Mouse (Mus musculus): ENCODE results near the gene Akt3.

Akt3 gene

GRCm38 (mm10) chr1:177188708-177189107 is 69.3 kb downstream of the Akt3 start:
- DNase-seq (ENCODE audit: low read depth, low spot score), result peak; percentile 45

DNA sequence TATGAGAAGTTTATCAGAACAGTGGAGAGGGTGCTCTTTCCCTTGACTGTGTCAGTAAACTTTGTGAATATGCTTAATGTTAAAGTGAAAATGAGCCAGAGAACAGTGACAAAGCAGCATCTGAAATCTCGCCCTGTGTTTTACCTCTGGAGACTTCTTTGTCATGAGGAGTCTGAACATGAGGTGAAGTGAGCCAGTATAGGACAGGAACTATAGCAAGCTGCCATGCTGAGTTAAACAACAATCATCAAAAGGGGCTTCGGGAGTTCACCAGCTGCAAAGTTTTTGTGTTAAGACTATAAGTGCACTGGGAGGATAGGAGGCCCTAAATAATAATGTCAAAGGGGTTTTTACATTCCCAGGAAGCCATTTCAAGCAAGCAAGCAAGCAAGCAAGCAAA is 71.3 kb downstream of the Akt3 start:
- no peak for DNase-seq (ENCODE audit: low read depth, low spot score)

DNA sequence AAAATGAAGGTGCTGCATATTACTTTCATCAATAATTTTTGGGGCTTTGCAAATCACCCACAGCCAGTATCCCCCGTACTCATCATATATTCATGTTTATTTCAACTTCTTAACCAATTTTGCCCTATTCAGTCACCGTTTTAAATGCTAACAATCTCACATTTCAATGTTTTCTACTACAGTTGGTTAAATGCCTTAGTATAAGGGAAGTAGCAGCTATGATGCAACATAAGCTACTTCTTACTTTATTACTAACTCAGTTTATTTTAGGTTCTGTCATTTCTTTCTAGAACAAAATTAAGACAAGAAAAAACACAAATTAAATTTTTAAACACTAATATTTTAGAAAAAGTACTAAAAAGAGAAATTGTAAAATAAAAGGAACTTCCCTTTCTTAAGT is 78.4 kb downstream of the Akt3 start:
- DNase-seq (ENCODE audit: low read depth, low spot score), result no peak

DNA sequence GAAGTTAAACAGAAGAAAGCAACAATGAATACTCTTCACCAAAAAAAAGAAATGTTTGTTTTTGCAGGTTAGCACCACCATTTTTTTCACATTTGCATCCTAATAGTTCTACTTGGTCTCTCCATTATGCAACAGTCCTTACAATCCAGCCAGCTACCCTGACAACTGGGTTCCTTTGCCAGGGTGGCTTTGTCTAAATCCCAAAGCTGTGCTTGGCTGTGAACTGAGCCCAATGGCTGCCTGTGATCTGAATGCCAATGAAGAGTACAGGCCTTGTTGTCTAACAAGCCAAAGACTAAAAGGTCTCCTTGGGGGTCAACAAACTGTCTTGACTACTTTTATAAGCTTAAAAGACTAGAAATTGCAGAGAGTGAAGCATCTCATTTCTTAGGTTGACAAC is 82.6 kb downstream of the Akt3 start:
- DNase-seq (ENCODE audit: low read depth, low spot score), result no peak

DNA sequence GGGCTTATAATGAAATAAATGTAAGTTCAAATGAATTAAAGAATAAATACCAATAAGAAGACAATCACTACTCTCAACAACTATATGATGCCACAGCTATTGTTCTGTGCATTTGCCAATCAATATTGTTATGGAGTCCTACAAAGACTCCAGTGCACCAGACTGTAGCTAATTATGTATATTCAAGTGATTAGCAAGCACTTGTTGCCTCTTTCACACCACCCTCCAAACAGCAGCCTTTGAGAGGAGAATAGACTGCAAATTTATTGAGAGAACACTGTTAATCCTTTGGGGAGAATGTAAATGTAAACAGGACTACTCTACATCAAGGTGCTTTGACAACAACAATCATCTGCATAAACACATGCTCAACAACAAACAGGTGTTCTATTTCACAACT is 86.7 kb downstream of the Akt3 start:
- DNase-seq (ENCODE audit: low read depth, low spot score), result no peak

DNA sequence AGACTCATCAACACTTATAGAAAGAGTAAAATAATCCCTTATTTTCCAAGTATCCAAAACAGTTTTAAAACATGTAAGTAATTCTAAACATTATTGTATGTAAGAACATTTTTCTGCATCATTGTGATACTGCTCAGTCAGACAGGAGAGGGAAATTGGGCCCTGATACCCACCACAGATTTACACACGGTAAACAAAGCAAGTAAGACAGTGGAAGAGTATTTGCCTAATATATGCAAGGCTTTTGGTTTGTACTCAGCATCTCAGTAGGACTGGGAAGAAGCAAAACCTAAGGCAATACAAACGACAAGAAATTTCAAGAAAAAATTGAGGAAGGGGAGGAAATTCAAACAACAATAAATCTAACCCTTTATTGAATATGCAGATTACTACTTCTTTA is 92.2 kb downstream of the Akt3 start:
- no peak for DNase-seq (ENCODE audit: low read depth, low spot score)

DNA sequence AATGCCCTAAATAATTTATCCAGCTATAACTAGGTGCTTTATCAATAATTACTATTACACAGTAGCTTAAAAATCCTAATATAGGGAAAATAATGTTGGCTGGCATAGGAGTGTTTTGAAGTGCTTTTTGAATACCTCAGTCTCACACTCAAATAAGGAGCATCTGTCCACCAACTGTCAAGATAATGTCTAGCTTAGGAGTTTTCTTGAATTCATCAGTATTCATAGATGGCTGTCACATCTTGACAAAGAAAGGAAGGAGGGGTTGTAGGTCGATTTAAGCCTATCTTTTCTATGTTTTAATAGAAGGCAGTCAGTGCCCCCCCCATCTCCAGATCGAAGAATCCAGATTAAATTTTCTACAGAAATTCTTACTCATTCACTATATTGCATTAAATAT is 92.7 kb downstream of the Akt3 start:
- DNase-seq (ENCODE audit: low read depth, low spot score), result no peak

DNA sequence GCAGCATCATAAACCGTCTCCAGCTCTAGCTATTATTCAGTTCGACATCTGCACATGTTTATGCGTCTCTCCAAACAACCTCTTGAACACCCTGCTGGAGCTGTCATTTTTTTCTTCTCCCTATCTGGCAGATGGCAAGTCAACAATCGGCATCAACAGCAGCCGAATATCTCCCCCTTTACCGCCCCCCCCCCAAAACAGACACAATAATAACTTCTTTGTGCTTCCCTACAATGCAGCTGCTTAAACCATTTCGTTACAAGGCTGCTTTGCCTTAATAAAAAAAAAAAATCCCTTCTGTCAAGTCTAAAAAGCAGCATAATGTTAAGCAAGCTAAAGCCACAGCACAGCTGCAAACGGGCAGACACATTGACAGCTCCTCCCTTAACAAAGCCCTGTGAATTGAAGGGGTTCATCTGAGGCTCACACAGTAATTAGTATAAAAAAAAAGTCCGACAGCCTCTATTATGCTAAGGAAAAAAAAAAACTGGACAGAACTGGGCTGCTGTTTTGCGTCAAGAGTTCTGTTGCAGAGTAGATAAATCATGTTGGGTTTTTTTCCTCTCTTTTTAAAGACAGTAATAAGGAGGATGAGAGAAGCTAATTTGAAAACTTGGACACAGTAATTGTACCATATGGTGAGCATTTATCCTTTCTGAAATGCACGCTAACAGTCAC is 107.5 kb downstream of the Akt3 start:
- no peak for DNase-seq (ENCODE audit: low read depth, low spot score)

DNA sequence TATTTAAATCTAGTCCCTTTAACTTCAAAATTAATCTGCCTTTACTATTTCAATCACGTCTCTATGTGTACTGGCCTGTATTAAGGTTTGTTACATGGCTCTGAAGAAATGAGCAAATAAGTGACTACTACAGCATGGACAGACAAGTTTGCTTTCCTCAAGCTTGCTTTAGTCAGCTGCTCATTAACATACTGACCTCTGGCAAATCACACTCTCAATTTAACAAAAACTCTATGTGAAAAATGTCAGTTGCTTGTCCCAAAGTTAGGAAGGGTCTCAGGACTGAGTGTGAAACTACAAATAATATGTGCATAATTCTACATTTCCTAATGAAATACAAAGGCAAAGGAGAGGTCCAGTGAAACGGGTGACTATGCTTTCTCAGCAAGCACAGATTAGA is 109.3 kb downstream of the Akt3 start:
- no peak for DNase-seq (ENCODE audit: low read depth, low spot score)

- DNase-seq (ENCODE audit: low read depth, low spot score), result no peak
These were observed 116.5 kb downstream of the Akt3 start for GRCm38 (mm10) chr1:177141468-177141867.

- DNase-seq (ENCODE audit: low read depth, low spot score), result no peak
These were observed 118.4 kb downstream of the Akt3 start for GRCm38 (mm10) chr1:177139652-177140051.

GRCm38 (mm10) chr1:177131458-177131857 is 126.5 kb downstream of the Akt3 start:
- no peak for DNase-seq (ENCODE audit: low read depth, low spot score)

DNA sequence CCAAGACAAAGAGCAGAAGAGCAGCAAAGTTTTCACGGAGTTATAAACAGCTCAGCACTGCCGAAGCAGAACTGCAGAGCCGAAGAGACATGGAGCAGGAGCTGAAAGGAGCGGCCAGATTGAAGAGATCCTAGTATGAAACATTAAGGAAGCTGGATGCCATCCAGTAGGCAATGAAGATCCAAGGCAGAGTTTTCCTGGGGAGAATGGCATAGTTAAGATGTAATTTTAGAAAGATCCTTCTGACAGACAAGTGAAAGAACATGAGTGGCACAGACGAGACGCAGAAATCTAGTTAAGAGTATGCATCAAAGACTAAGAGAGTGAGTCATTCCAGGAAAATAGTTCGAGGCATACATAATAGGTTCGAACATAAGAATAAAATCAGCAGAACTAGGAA is 131.3 kb downstream of the Akt3 start:
- DNase-seq (ENCODE audit: low read depth, low spot score), result no peak

DNA sequence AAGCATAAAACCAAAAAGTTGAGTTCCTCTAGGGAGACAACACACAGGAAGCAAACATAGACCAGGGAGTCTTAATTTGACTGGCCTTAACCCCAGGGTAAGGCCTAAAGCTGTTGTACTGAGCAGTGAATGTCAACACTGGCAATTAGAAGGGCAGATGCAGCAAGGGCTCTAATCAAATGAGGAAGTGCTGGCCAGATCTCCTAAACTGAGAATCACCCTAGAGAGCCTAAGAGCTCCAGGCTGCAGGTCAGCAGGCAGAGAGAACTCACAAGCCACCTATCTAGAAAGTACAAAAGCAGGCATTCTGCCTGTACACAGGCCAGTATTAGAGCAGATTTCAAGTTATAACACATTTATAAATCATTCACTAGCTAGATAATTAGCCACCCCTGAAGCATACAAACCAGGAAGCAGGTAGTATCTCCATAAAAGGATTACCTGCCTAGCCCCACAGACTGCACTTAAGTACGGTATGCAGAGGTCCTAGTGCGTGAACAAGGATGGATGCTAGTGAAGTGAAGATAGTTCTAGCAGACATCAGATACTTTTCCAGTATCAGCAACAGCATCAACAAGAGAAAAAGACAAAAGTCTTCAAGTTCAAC is 147.2 kb downstream of the Akt3 start:
- DNase-seq (ENCODE audit: low read depth, low spot score), result no peak

- no peak for DNase-seq (ENCODE audit: low read depth, low spot score)
These were observed 167.5 kb downstream of the Akt3 start for GRCm38 (mm10) chr1:177090465-177090864.

- DNase-seq (ENCODE audit: low read depth, low spot score), result no peak
These were observed 168.5 kb downstream of the Akt3 start for GRCm38 (mm10) chr1:177089515-177089914.

GRCm38 (mm10) chr1:177089048-177089447 is 169.0 kb downstream of the Akt3 start:
- DNase-seq (ENCODE audit: low read depth, low spot score), result no peak

DNA sequence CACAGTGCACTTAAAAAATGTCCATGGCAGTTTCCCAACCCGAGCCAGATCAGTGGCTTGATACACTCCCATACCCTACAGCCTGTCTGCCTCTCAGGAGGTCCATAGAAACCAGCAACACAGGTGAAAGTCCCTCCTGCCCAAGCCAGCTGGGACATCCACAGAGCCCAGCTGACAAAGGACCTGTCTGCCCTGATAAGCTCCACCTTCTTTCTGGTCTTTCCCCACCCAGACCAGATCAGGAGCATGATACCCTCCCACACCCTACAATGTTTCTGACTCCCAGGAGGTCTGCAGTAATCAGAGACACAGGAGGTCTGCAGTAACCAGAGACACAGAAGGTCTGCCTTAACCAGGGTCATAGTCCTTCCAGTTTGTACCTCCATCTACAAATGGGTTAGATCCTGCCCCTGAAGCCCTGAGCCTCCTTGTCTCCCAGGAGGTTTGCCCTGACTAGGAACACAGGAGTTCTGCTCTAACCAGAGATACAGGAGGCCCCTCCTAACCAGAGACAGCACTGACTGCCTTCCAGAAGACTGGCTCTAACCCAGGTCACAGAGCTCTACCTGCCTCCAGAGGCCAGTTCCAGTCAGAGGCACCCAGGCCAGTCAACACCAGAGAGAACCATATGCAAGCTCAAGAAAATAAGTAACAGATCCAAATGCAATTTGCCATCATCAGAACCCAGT is 175.9 kb downstream of the Akt3 start:
- no peak for DNase-seq (ENCODE audit: low read depth, low spot score)

GRCm38 (mm10) chr1:177069161-177069560 is 188.8 kb downstream of the Akt3 start:
- no peak for DNase-seq (ENCODE audit: low read depth, low spot score)

GRCm38 (mm10) chr1:177067123-177067646 is 190.8 kb downstream of the Akt3 start:
- no peak for DNase-seq (ENCODE audit: low read depth, low spot score)

- no peak for DNase-seq (ENCODE audit: low read depth, low spot score)
These were observed 192.3 kb downstream of the Akt3 start for GRCm38 (mm10) chr1:177065732-177066131.

DNA sequence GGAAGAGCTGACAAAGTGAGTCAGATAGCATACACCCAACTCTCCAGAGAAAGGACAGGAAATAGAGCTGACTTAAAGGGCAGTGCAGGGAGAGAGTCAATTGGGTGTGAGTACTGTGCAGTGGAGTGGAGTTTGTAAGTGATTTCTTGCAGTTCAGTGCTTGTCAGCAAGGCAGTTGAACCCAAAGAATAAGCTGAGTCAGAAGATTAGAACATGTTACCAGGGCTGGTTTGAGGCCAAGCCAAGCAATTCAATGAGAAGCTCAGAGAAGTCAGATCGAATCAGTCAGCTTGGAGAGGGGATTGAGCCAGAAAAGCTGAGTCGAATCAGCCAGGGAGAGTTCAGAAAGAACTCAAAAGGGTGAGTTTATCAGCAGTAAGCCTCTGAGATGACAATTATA is 196.2 kb downstream of the Akt3 start:
- no peak for DNase-seq (ENCODE audit: low read depth, low spot score)

DNA sequence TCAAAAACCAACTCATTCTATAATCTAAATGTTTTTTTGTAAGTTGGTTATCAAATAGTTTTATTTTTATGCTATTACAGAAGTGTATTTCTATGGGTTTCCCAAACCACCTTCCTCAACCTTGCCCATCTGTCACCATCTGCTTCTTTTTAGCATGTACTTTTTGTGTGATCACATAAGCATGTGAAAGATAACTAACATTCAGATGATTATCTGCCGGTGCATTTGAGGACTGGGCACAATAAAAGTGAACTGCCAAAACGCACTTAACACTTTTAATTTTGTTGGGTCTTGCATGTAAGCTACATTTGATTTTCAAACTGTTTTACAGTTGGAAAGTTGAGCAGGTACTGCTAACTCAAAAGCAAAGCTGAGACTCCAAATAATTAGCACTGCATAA is 203.1 kb downstream of the Akt3 start:
- no peak for DNase-seq (ENCODE audit: low read depth, low spot score)
